Mouse (Mus musculus): ENCODE results near the gene Riox2.

Riox2 gene

GRCm38 (mm10) chr16:59521752-59522423, 50.3 kb downstream of the Riox2 start:
- no peak for DNase-seq

GRCm38 (mm10) chr16:59526939-59527338, 55.4 kb downstream of the Riox2 start:
- DNase-seq: no peak

GRCm38 (mm10) chr16:59529570-59529969, 58.0 kb downstream of the Riox2 start:
- DNase-seq: no peak

DNA sequence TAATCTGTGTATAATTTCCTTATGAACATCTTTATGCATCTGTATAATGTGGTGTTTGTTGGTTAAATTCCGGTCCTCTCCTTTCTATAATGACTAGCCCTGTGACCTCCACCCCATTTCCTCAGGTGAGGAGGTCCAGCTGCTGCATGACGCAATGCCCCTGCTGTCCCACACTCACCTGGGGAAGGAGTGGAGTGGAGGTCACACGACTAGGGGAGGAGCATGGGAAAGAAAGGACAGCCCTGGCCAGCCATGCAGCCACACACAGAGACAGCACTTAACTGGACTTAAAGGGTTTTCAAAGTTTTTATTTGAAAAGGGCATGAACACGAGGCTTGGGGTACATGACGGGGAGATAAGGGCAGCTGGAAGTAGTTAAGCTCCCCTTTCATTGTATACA, 59.7 kb downstream of the Riox2 start:
- no peak for DNase-seq

DNA sequence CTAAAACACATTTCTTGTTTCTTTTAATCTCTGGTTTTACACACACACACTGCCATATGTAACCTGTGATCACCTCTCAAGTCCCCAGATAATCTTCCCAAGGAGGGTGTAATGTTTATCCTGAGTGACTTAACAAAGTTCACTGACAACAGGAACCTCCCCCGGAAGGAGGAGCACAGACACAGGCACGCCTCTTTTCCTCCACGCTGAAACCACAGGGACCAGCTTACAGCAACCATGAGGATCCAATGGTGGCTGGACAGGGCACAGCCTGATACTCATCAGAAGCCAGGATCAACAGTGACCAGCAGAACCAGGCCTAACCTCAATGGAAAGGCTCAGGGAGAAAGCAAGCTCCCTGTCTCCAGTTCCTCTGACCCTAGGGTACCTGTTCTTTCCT, 61.0 kb downstream of the Riox2 start:
- DNase-seq: peak; percentile 81

GRCm38 (mm10) chr16:59534349-59534748, 62.8 kb downstream of the Riox2 start:
- DNase-seq: peak; percentile 95

GRCm38 (mm10) chr16:59535673-59536072, 64.1 kb downstream of the Riox2 start:
- peak; percentile 53 for DNase-seq

- DNase-seq: no peak
These were observed 69.4 kb downstream of the Riox2 start for GRCm38 (mm10) chr16:59540944-59541343.

GRCm38 (mm10) chr16:59541382-59541781, 69.8 kb downstream of the Riox2 start:
- DNase-seq: peak; percentile 65
